Mouse (Mus musculus): ENCODE results near the gene Atf6b.

DNA sequence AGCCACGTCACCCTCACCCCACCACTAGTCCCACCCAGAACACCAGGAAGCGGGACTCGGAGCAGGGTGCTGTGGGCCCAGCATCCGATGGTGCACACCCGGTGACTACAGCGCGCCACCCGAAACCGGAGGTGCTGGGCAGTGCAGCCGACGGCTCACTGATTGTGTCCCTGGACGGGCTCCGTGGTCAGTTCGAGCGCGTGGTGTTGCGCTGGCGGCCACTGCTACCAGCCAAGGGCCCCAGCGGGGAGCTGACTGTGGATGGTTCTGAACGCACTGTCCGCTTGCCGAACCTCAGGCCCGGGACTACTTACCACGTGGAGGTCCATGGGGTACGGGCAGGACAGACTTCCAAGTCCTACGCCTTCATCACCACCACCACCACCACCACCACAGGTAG lies 33.2 kb downstream of the Atf6b start:
- TF ChIP-seq CTCF (IDR thresholded peaks at IDR 0.05; ENCODE audit: low read depth) (no peak), EP300 (IDR thresholded peaks at IDR 0.05; ENCODE audit: low read depth) (no peak)

Data from liver, postnatal 0 days (tissue).